Mouse (Mus musculus): ENCODE data around the gene Lrrc74a.

Lrrc74a gene

GRCm38 (mm10) chr12:86734319-86734810 is at the start of gene Lrrc74a:
Lrrc74a (plus strand) TSS chr12:86734369.
- DNase-seq (ENCODE audit: low spot score in 2 of 2), result no peak

- peak in 1 of 2 experiments; percentile 66 for DNase-seq (ENCODE audit: low spot score in 2 of 2)
Observed at GRCm38 (mm10) chr12:86685275-86685674, 48.9 kb upstream of the Lrrc74a start.

GRCm38 (mm10) chr12:86686551-86687330 is 47.4 kb upstream of the Lrrc74a start:
- DNase-seq (ENCODE audit: low spot score in 2 of 2), result peak; percentile 78 to 81

GRCm38 (mm10) chr12:86687445-86687955 is 46.7 kb upstream of the Lrrc74a start:
- no peak for DNase-seq (ENCODE audit: low spot score in 2 of 2)

GRCm38 (mm10) chr12:86687971-86688573 is 46.1 kb upstream of the Lrrc74a start:
- peak in 1 of 2 experiments; percentile 36 for DNase-seq (ENCODE audit: low spot score in 2 of 2)

GRCm38 (mm10) chr12:86688917-86689316 is 45.3 kb upstream of the Lrrc74a start:
- no peak for DNase-seq (ENCODE audit: low spot score in 2 of 2)

GRCm38 (mm10) chr12:86690700-86691485 is 43.3 kb upstream of the Lrrc74a start:
- DNase-seq (ENCODE audit: low spot score in 2 of 2), result peak in 1 of 2 experiments; percentile 32

GRCm38 (mm10) chr12:86692471-86693356 is 41.5 kb upstream of the Lrrc74a start:
- peak in 1 of 2 experiments; percentile 37 for DNase-seq (ENCODE audit: low spot score in 2 of 2)

- DNase-seq (ENCODE audit: low spot score in 2 of 2), result no peak
Observed at GRCm38 (mm10) chr12:86693389-86693788, 40.8 kb upstream of the Lrrc74a start.

- DNase-seq (ENCODE audit: low spot score in 2 of 2), result no peak
Observed at GRCm38 (mm10) chr12:86694441-86694840, 39.7 kb upstream of the Lrrc74a start.

- peak in 1 of 2 experiments; percentile 41 for DNase-seq (ENCODE audit: low spot score in 2 of 2)
Observed at GRCm38 (mm10) chr12:86697996-86698395, 36.2 kb upstream of the Lrrc74a start.

- DNase-seq (ENCODE audit: low spot score in 2 of 2), result no peak
Observed at GRCm38 (mm10) chr12:86698537-86698936, 35.6 kb upstream of the Lrrc74a start.

- DNase-seq (ENCODE audit: low spot score in 2 of 2), result peak; percentile 88 to 95
Observed at GRCm38 (mm10) chr12:86699965-86700926, 33.9 kb upstream of the Lrrc74a start.

- peak in 1 of 2 experiments; percentile 43 for DNase-seq (ENCODE audit: low spot score in 2 of 2)
Observed at GRCm38 (mm10) chr12:86700927-86701310, 33.2 kb upstream of the Lrrc74a start.

- peak in 1 of 2 experiments; percentile 40 for DNase-seq (ENCODE audit: low spot score in 2 of 2)
Observed at GRCm38 (mm10) chr12:86701491-86701890, 32.7 kb upstream of the Lrrc74a start.

- DNase-seq (ENCODE audit: low spot score in 2 of 2), result no peak
Observed at GRCm38 (mm10) chr12:86702690-86703089, 31.5 kb upstream of the Lrrc74a start.

- DNase-seq (ENCODE audit: low spot score in 2 of 2), result no peak
Observed at GRCm38 (mm10) chr12:86705843-86706242, 28.3 kb upstream of the Lrrc74a start.

GRCm38 (mm10) chr12:86714026-86714425 is 20.1 kb upstream of the Lrrc74a start:
- no peak for DNase-seq (ENCODE audit: low spot score in 2 of 2)

- peak; percentile 69 to 82 for DNase-seq (ENCODE audit: low spot score in 2 of 2)
Observed at GRCm38 (mm10) chr12:86715401-86715800, 18.8 kb upstream of the Lrrc74a start.

- DNase-seq (ENCODE audit: low spot score in 2 of 2), result no peak
Observed at GRCm38 (mm10) chr12:86716962-86717361, 17.2 kb upstream of the Lrrc74a start.

Measured in right cerebral cortex, postnatal 10 days (tissue).